ENCODE assay signal across 13 mouse cellular contexts in the genomic region with DNA sequence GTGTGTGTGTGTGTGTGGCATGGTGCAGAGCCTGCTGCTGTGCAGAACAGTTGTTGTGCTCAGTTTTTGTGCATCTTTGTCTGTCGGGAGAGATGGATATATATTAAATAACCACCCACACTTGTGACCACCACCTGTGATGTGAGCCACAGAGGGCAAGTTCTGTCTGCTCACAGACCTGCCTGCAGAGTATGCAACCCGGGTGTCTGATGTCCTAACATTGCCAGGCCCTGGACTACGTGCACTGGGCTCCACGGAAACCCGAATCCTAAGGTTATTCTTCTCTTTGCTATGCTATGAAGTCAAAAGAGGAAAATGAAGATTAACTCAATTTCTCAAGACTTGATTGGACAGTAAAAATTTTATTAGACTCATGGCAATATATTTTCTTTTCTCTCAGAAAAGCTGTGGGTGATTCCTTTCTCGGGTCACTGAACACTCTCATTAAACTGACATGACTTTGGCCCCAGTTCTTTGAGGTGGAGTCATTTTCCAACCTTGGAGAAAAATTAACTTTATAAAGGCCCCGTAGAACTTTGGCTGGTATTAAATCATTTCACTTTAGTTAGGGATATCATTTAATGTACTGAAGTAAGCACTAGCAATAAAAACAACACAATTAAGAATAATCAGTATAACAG.
"Had no signal": no experiment of that assay in that cellular context is flagged by ENCODE, and none has a peak within 500 bp of the region (broad histone marks: within the 10 kb centered on the region; RNA-seq: fewer than 3 reads in every experiment).

No protein-coding gene starts in this region.

- H3K4me3 ChIP-seq: intestine, embryonic 15.5 days; limb, embryonic 13.5 days; liver, embryonic 15.5 days; lung, embryonic 15.5 days; midbrain, embryonic 13.5 days; neural tube, embryonic 12.5 days had no signal

- H3K9ac ChIP-seq: intestine, embryonic 15.5 days; limb, embryonic 13.5 days; liver, embryonic 15.5 days; lung, embryonic 15.5 days; midbrain, embryonic 13.5 days; neural tube, embryonic 12.5 days had no signal

- H3K4me1 ChIP-seq: intestine, embryonic 15.5 days; liver, embryonic 15.5 days; midbrain, embryonic 13.5 days had no signal

- H3K27ac ChIP-seq: hindbrain, postnatal 0 days; intestine, embryonic 15.5 days; limb, embryonic 13.5 days; liver, embryonic 15.5 days; lung, embryonic 15.5 days; midbrain, embryonic 13.5 days; neural tube, embryonic 12.5 days had no signal

- ATAC-seq: hindbrain, postnatal 0 days; intestine, embryonic 15.5 days; midbrain, embryonic 13.5 days had no signal

- DNase-seq: left cerebral cortex, postnatal 4 days; lung, postnatal 14 days; retina, postnatal 1 day; right cerebral cortex, postnatal 4 days; thymus, postnatal 36 days had no signal

- H3K4me2 ChIP-seq: intestine, embryonic 15.5 days; limb, embryonic 13.5 days; liver, embryonic 11.5 days; liver, embryonic 15.5 days; lung, embryonic 15.5 days; midbrain, embryonic 13.5 days; neural tube, embryonic 12.5 days had no signal

- H3K27me3 ChIP-seq: intestine, embryonic 15.5 days; limb, embryonic 13.5 days; liver, embryonic 15.5 days; lung, embryonic 15.5 days; midbrain, embryonic 13.5 days; neural tube, embryonic 12.5 days had no signal

- H3K36me3 ChIP-seq: intestine, embryonic 15.5 days; limb, embryonic 13.5 days; liver, embryonic 15.5 days; lung, embryonic 15.5 days; midbrain, embryonic 13.5 days; neural tube, embryonic 12.5 days had no signal

- H3K9me3 ChIP-seq: intestine, embryonic 15.5 days; limb, embryonic 13.5 days; liver, embryonic 15.5 days; lung, embryonic 15.5 days; midbrain, embryonic 13.5 days; neural tube, embryonic 12.5 days had no signal
